Mouse (Mus musculus): ENCODE results near the gene Lrch4. TPM values are rescaled to one million over a fixed set of nuclear protein-coding genes. Genes with fewer than 3 reads are reported as not detected.

Gene Lrch4
- polyA plus RNA-seq, 1 experiment = 587 TPM

DNA sequence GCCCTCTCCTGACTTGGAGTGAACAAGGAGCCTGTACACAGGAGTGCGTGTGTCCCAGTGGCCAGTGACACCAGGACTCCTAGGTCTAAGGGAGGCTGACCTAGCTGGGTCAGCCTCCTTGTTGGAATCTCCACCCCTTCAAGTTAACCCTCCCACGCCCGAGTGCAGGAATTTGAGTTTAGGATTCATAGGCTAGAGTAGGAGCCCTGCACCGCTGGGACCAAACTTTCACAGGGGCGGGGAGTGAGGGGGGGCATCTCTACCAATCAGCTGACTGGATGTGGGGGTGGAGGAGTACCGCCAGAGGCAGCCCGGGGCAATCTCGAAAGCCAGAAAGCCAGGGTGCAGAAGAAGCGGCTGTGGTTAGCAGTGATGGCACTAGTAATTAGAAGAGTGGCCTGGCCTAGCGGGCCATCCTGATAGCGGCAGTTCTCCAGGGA, 16.8 kb downstream of the Lrch4 start, which contains the start of gene Irs3:
TSS of gene Irs3 (minus strand) at position 63 of the 440 bp plus-strand sequence.
- Histone ChIP-seq H3K4me3 (ENCODE audit: control insufficient read depth, insufficient read depth, low read length) (no peak within 1 kb of the TSS), H3K27me3 (ENCODE audit: control insufficient read depth, insufficient read depth, low read length) (no peaks in the 10 kb centered on the region; the same call in 1 of the 2 replicates), H3K27ac (ENCODE audit: control insufficient read depth, insufficient read depth, low read length) (no peak within 1 kb of the TSS), H3K4me1 (replicated peaks; ENCODE audit: control insufficient read depth, insufficient read depth, low read length) (peaks cover 7% of the 10 kb centered on the region; the same call in 1 of the 2 replicates), H3K36me3 (ENCODE audit: control insufficient read depth, insufficient read depth, low read length) (peaks cover 22% of the 10 kb centered on the region)
- 53% methylated on average over 11 of the region's 11 CpGs for WGBS
- no peak for DNase-seq
- TF ChIP-seq POLR2A (IDR thresholded peaks at IDR 0.05; ENCODE audit: control insufficient read depth, extremely low read depth, insufficient read depth, low read length, poor library complexity) (no peak), CTCF (IDR thresholded peaks at IDR 0.05; ENCODE audit: borderline replicate concordance, control insufficient read depth, extremely low read depth, insufficient read depth, low read length, poor library complexity) (no peak)

DNA sequence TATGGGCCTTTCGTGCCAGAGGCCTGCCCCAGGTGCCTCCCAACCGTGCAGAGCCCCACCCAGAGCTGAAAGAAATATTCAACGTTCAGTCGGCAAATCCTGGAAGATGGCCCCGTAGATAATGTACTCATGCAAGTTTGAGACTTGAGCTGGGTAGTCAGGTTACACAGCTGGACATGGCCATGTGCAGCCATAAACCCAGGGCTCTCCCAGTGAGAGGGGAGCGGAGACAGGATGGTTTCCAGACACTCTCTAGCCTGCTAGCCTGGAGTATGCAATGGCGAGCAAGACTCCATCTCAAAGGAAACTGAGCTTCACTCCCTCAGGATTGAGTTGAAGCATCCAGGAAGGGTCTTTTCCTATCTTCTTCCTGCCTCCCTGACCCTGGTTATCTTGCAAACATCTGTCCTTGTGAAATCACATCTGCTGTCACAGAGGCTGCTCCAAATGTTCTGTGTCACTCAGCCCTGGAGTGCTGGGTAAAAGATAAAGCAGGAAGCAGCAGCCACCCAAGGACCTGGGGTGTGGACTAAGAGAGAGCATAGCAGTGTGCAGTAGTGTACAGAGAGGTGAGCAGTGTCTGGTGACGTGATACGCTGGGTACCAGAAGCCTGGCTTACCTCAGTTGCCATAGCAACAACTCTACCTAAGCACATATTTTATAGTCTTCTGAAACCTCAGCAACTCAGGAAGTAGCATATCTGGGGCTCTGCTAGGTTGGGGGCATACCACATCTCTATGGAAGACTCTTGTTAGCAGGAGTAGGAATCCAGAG, 19.1 kb downstream of the Lrch4 start:
- no peak overlapping the region for H3K27ac ChIP-seq (ENCODE audit: control insufficient read depth, insufficient read depth, low read length)
- peaks cover 10% of the 10 kb centered on the region for H3K4me1 ChIP-seq (replicated peaks; ENCODE audit: control insufficient read depth, insufficient read depth, low read length)
- no peak overlapping the region for H3K4me3 ChIP-seq (ENCODE audit: control insufficient read depth, insufficient read depth, low read length)
- WGBS = 74% methylated on average over 9 of the region's 9 CpGs
- TF ChIP-seq CTCF (IDR thresholded peaks at IDR 0.05; ENCODE audit: borderline replicate concordance, control insufficient read depth, extremely low read depth, insufficient read depth, low read length, poor library complexity) = no peak
- TF ChIP-seq POLR2A (IDR thresholded peaks at IDR 0.05; ENCODE audit: control insufficient read depth, extremely low read depth, insufficient read depth, low read length, poor library complexity) = no peak
- no peaks in the 10 kb centered on the region; the same call in 1 of the 2 replicates for H3K27me3 ChIP-seq (ENCODE audit: control insufficient read depth, insufficient read depth, low read length)
- peaks cover 19% of the 10 kb centered on the region for H3K36me3 ChIP-seq (ENCODE audit: control insufficient read depth, insufficient read depth, low read length)
- DNase-seq = no peak

DNA sequence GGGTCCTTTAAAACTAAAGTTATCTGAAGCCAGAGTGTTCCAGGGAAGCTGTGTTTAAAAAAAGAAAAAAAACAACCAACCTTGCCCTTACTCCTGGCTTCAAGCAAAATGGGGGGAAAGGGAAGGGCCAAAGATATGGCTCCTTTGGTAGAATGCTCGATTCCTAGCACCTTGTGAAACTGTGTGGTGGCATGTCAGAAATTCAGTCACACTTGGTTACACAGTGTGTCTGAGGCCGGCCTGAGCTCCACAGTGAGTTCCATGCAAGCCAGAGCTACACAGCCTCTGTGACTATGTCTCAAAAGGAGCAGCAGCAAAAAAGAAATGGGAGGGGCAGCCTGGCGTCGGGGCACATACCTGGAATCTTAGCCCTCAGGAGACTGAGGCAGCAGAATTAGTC, 20.3 kb downstream of the Lrch4 start:
- no peak overlapping the region for H3K27ac ChIP-seq (ENCODE audit: control insufficient read depth, insufficient read depth, low read length)
- H3K27me3 ChIP-seq (ENCODE audit: control insufficient read depth, insufficient read depth, low read length) = no peaks in the 10 kb centered on the region; the same call in 1 of the 2 replicates
- no peak for TF ChIP-seq CTCF (IDR thresholded peaks at IDR 0.05; ENCODE audit: borderline replicate concordance, control insufficient read depth, extremely low read depth, insufficient read depth, low read length, poor library complexity)
- no peak for TF ChIP-seq POLR2A (IDR thresholded peaks at IDR 0.05; ENCODE audit: control insufficient read depth, extremely low read depth, insufficient read depth, low read length, poor library complexity)
- peaks cover 11% of the 10 kb centered on the region for H3K4me1 ChIP-seq (replicated peaks; ENCODE audit: control insufficient read depth, insufficient read depth, low read length)
- no peak for DNase-seq
- H3K4me3 ChIP-seq (ENCODE audit: control insufficient read depth, insufficient read depth, low read length) = no peak overlapping the region
- peaks cover 31% of the 10 kb centered on the region for H3K36me3 ChIP-seq (ENCODE audit: control insufficient read depth, insufficient read depth, low read length)
- WGBS = 78% methylated on average over 4 of the region's 4 CpGs

DNA sequence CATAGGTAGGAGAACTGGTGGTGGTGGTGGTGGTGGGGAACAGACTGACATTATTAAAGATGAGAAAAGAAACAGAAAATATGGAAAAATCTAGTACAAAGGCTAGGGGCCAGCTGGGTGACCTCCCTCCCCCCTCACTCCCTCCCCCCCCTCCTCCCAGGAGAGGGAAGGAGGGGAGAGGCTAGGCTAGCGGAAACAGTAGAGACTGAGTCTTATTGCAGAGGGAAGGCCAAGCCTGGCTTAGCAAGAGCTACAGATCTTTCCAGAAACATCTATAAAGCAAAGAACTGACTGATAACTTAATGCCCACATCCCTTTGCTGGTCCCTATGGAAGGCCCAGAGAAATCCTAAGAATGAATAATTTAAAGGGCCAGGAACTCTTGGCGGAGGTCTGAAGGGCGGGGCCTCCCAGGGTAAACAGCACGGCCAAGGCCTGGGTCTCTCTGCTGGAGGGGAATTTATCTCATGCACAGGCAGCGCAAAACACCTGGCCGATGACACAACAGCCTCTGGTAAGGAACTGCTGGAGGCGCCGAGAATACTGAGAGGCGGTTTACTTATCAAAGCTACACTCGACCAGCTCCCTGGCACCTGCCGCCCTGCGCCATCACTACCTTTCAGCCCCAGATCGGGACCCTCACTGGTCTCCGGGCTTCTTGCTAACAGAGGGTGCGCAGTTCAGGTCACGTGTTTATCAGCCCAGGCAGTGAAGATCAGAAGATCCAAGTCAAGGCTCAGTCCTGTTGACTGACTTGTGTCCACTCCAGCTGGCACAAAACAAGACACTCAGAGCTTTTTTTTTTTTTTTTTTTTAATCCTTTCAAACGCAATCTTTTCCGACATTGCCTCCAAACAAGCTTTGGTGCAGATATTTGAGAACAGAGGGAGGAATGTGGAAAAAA, 21.0 kb downstream of the Lrch4 start:
- Histone ChIP-seq H3K4me1 (replicated peaks; ENCODE audit: control insufficient read depth, insufficient read depth, low read length) (peaks cover 11% of the 10 kb centered on the region), H3K27ac (ENCODE audit: control insufficient read depth, insufficient read depth, low read length) (no peak overlapping the region), H3K27me3 (ENCODE audit: control insufficient read depth, insufficient read depth, low read length) (no peaks in the 10 kb centered on the region; the same call in 1 of the 2 replicates), H3K36me3 (ENCODE audit: control insufficient read depth, insufficient read depth, low read length) (peaks cover 38% of the 10 kb centered on the region), H3K4me3 (ENCODE audit: control insufficient read depth, insufficient read depth, low read length) (no peak overlapping the region)
- WGBS = 86% methylated on average over 18 of the region's 18 CpGs
- DNase-seq = no peak
- TF ChIP-seq POLR2A (IDR thresholded peaks at IDR 0.05; ENCODE audit: control insufficient read depth, extremely low read depth, insufficient read depth, low read length, poor library complexity) = no peak

DNA sequence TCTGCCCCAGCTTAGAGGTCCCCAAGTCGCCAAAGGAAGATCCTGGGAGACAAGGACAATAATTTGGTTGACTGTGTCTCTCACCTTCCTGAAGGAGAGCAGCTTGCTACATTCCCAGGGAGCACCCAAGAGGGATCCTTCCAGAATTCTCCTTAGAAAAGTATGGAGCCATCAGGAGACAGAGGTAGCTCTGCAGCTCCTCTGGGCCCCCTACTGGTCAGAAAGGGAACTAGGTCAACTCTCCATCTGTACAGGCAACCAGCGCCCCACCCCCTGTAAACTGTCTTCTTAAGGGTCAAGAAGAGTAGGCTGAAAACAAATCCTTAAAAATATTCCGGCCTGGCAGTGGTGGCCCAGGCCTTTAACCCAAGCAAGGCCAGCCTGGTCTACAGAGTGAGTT, 23.6 kb downstream of the Lrch4 start:
- Histone ChIP-seq H3K36me3 (ENCODE audit: control insufficient read depth, insufficient read depth, low read length) (peaks cover 50% of the 10 kb centered on the region), H3K4me3 (ENCODE audit: control insufficient read depth, insufficient read depth, low read length) (no peak overlapping the region), H3K27me3 (ENCODE audit: control insufficient read depth, insufficient read depth, low read length) (no peaks in the 10 kb centered on the region), H3K4me1 (replicated peaks; ENCODE audit: control insufficient read depth, insufficient read depth, low read length) (peaks cover 13% of the 10 kb centered on the region), H3K27ac (ENCODE audit: control insufficient read depth, insufficient read depth, low read length) (peak overlapping the region; percentile 7; the same call in 1 of the 2 replicates)
- 65% methylated on average over 3 of the region's 3 CpGs for WGBS
- no peak for TF ChIP-seq POLR2A (IDR thresholded peaks at IDR 0.05; ENCODE audit: control insufficient read depth, extremely low read depth, insufficient read depth, low read length, poor library complexity)
- TF ChIP-seq CTCF (IDR thresholded peaks at IDR 0.05; ENCODE audit: borderline replicate concordance, control insufficient read depth, extremely low read depth, insufficient read depth, low read length, poor library complexity) = no peak
- DNase-seq = peak; percentile 72

DNA sequence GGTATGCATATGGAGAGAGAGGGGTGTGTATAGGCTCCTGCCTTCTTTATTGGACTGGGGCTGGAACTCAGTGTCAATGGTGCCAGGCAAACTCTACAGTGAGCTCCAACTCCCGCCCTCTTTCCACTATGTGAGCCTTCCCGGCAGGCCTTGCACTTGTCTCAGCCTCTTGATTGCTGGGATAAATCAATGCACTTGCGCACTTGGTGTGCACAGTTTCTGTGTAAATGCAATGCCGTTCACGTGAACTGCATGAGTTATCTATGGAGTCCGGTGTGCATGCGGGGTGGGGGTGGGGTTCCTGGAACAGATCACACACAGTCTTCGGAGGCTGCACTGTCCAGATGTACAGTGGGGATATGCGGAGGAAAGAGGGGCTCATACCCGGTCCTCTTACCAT, 24.4 kb downstream of the Lrch4 start:
- peaks cover 59% of the 10 kb centered on the region for H3K36me3 ChIP-seq (ENCODE audit: control insufficient read depth, insufficient read depth, low read length)
- H3K4me3 ChIP-seq (ENCODE audit: control insufficient read depth, insufficient read depth, low read length) = no peak overlapping the region
- no peak overlapping the region for H3K27ac ChIP-seq (ENCODE audit: control insufficient read depth, insufficient read depth, low read length)
- WGBS = 96% methylated on average over 10 of the region's 10 CpGs
- no peaks in the 10 kb centered on the region for H3K27me3 ChIP-seq (ENCODE audit: control insufficient read depth, insufficient read depth, low read length)
- no peak for TF ChIP-seq POLR2A (IDR thresholded peaks at IDR 0.05; ENCODE audit: control insufficient read depth, extremely low read depth, insufficient read depth, low read length, poor library complexity)
- TF ChIP-seq CTCF (IDR thresholded peaks at IDR 0.05; ENCODE audit: borderline replicate concordance, control insufficient read depth, extremely low read depth, insufficient read depth, low read length, poor library complexity) = no peak
- DNase-seq = no peak
- H3K4me1 ChIP-seq (replicated peaks; ENCODE audit: control insufficient read depth, insufficient read depth, low read length) = peaks cover 13% of the 10 kb centered on the region
